Comparison of ENCODE assay signal across 17 mouse cellular contexts in the genomic region with DNA sequence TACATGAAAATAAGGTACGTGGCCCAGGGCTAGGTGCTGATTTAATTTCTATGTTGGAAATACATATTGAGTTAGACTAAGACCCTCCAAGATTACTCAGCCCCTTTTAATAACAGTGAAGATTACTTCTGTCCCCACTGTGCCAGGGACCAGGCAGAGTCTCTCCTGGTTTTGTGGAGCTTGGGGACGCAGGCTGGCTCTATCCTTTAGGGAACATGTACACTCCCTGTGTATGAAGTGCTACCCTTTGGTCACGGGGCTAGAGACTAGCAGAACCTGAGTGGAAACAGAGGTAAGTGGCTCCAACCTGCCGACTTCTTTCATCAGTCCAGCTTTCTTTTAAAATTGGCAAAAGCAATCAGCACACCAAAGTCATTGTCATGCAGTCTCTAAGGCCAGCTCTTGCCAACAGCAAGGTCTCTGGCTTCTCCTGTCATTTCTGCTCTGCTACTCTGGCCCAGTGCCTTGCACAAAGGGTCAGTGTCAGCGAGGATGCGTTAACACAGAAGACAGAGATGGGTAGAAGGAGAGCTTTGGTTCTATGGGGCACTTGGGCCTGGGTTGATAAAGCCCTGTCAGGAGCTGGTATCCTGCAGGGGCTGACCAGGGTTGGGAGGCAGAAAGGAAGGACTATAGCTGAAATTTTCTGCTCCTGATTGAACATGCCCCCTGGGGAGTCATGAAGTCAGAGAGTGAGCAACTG. TPM values are rescaled to one million over a fixed set of nuclear protein-coding genes. Genes with fewer than 3 reads are reported as not detected.
A peak's percentile ranks its signal among the peaks of the same experiment; 100 is the strongest.
DNase-seq lines count a peak whose midpoint lies in the region; ATAC-seq and TF ChIP-seq lines count a peak whose summit lies in the region.
"Had no signal": no experiment of that assay in that cellular context is flagged by ENCODE, and none has a peak within 500 bp of the region (broad histone marks: within the 10 kb centered on the region; RNA-seq: fewer than 3 reads in every experiment).

No protein-coding gene starts in this region.

- no peak overlapping the region for H3K9ac ChIP-seq in embryonic facial prominence, embryonic 11.5 days (replicated peaks; ENCODE audit: low read length)
- no peak overlapping the region for H3K9ac ChIP-seq in midbrain, embryonic 11.5 days (ENCODE audit: low read length)
- H3K9ac ChIP-seq in midbrain, postnatal 0 days (replicated peaks; ENCODE audit: low read length, poor library complexity, severe bottlenecking): no peak overlapping the region
- no peak overlapping the region for H3K9ac ChIP-seq in hindbrain, embryonic 16.5 days (ENCODE audit: low read depth, low read length)
- H3K9ac ChIP-seq in neural tube, embryonic 14.5 days (replicated peaks; ENCODE audit: low read depth, low read length): no peak overlapping the region
- H3K9ac ChIP-seq: kidney, embryonic 15.5 days had no signal

- H3K4me1 ChIP-seq in embryonic facial prominence, embryonic 11.5 days (ENCODE audit: control insufficient read depth, insufficient read depth, low read length): no peaks in the 10 kb centered on the region
- H3K4me1 ChIP-seq in embryonic facial prominence, embryonic 10.5 days: peaks cover 10% of the 10 kb centered on the region
- peaks cover 2% of the 10 kb centered on the region; the same call in 1 of the 2 replicates for H3K4me1 ChIP-seq in midbrain, embryonic 11.5 days (ENCODE audit: control insufficient read depth, insufficient read depth, low read length)
- H3K4me1 ChIP-seq in midbrain, postnatal 0 days (ENCODE audit: insufficient read depth, low read length): no peaks in the 10 kb centered on the region; the same call in 1 of the 2 replicates
- H3K4me1 ChIP-seq in hindbrain, embryonic 16.5 days (ENCODE audit: control insufficient read depth, insufficient read depth, low read depth, low read length): peaks cover 8% of the 10 kb centered on the region
- H3K4me1 ChIP-seq in neural tube, embryonic 14.5 days (ENCODE audit: control insufficient read depth, insufficient read depth, low read length): no peaks in the 10 kb centered on the region

- no peak overlapping the region for H3K4me3 ChIP-seq in embryonic facial prominence, embryonic 11.5 days (ENCODE audit: low read depth, low read length)
- H3K4me3 ChIP-seq in embryonic facial prominence, embryonic 10.5 days: no peak overlapping the region
- H3K4me3 ChIP-seq in midbrain, embryonic 11.5 days (ENCODE audit: low read depth, low read length): no peak overlapping the region
- H3K4me3 ChIP-seq in midbrain, postnatal 0 days (ENCODE audit: low read depth, low read length): no peak overlapping the region
- H3K4me3 ChIP-seq in hindbrain, embryonic 16.5 days (ENCODE audit: low read length): no peak overlapping the region
- H3K4me3 ChIP-seq in neural tube, embryonic 14.5 days (ENCODE audit: low read depth, low read length): no peak overlapping the region
- H3K4me3 ChIP-seq: kidney, embryonic 15.5 days had no signal

- no peaks in the 10 kb centered on the region for H3K36me3 ChIP-seq in embryonic facial prominence, embryonic 11.5 days (replicated peaks; ENCODE audit: control insufficient read depth, insufficient read depth, low read depth, low read length)
- no peaks in the 10 kb centered on the region for H3K36me3 ChIP-seq in embryonic facial prominence, embryonic 10.5 days (replicated peaks)
- no peaks in the 10 kb centered on the region for H3K36me3 ChIP-seq in midbrain, embryonic 11.5 days (ENCODE audit: control insufficient read depth, insufficient read depth, low read length)
- no peaks in the 10 kb centered on the region for H3K36me3 ChIP-seq in midbrain, postnatal 0 days (ENCODE audit: insufficient read depth, low read length)
- H3K36me3 ChIP-seq in hindbrain, embryonic 16.5 days (ENCODE audit: control insufficient read depth, insufficient read depth, low read length): no peaks in the 10 kb centered on the region
- no peaks in the 10 kb centered on the region for H3K36me3 ChIP-seq in neural tube, embryonic 14.5 days (ENCODE audit: control insufficient read depth, insufficient read depth, low read length)
- H3K36me3 ChIP-seq: kidney, embryonic 15.5 days had no signal

- no peak for DNase-seq in embryonic facial prominence, embryonic 11.5 days (ENCODE audit: low spot score)
- DNase-seq in embryonic facial prominence, embryonic 10.5 days (ENCODE audit: low spot score): no peak
- DNase-seq in midbrain, embryonic 11.5 days (ENCODE audit: low spot score, missing footprints): peak; percentile 88
- DNase-seq in midbrain, postnatal 0 days (ENCODE audit: low spot score): no peak
- DNase-seq in gastrocnemius, postnatal 36 days: no peak
- DNase-seq in thymus, postnatal 0 days (ENCODE audit: low spot score): no peak
- DNase-seq: adrenal gland, postnatal 10 days; cerebellum, adult 11-12 months; layer of hippocampus, postnatal 36 days; lung, adult 18-20 months; right cerebral cortex, postnatal 4 days had no signal

- ATAC-seq in embryonic facial prominence, embryonic 11.5 days (replicated peaks; ENCODE audit: insufficient number of reproducible peaks, low FRiP score, low TSS enrichment, low read depth): peak; percentile 34
- peak; percentile 80 for ATAC-seq in midbrain, embryonic 11.5 days (ENCODE audit: low FRiP score)
- ATAC-seq in midbrain, postnatal 0 days (ENCODE audit: low FRiP score): no peak
- peak; percentile 52; the same call in 1 of the 2 replicates for ATAC-seq in hindbrain, embryonic 16.5 days
- ATAC-seq in neural tube, embryonic 14.5 days (ENCODE audit: low read depth): peak; percentile 38; the same call in 1 of the 2 replicates

- H3K27me3 ChIP-seq in embryonic facial prominence, embryonic 11.5 days (ENCODE audit: control insufficient read depth, insufficient read depth, low read length): no peaks in the 10 kb centered on the region
- 0 out of 2 replicates have a peak, but pooled peaks cover 4% of the 10 kb centered on the region for H3K27me3 ChIP-seq in embryonic facial prominence, embryonic 10.5 days (replicated peaks; ENCODE audit: low read depth, poor library complexity, severe bottlenecking)
- H3K27me3 ChIP-seq in midbrain, embryonic 11.5 days (ENCODE audit: control insufficient read depth, insufficient read depth, low read length): no peaks in the 10 kb centered on the region
- no peaks in the 10 kb centered on the region for H3K27me3 ChIP-seq in midbrain, postnatal 0 days (ENCODE audit: insufficient read depth, low read length)
- no peaks in the 10 kb centered on the region for H3K27me3 ChIP-seq in hindbrain, embryonic 16.5 days (replicated peaks; ENCODE audit: control insufficient read depth, insufficient read depth, low read length)
- peaks cover 4% of the 10 kb centered on the region; the same call in 1 of the 2 replicates for H3K27me3 ChIP-seq in neural tube, embryonic 14.5 days (ENCODE audit: control insufficient read depth, insufficient read depth, low read length)
- H3K27me3 ChIP-seq: kidney, embryonic 15.5 days had no signal

- H3K4me2 ChIP-seq in embryonic facial prominence, embryonic 11.5 days (ENCODE audit: low read depth, low read length): no peak overlapping the region
- no peak overlapping the region for H3K4me2 ChIP-seq in midbrain, embryonic 11.5 days
- no peak overlapping the region for H3K4me2 ChIP-seq in midbrain, postnatal 0 days (ENCODE audit: low read depth, low read length, poor library complexity, severe bottlenecking)
- H3K4me2 ChIP-seq in hindbrain, embryonic 16.5 days (ENCODE audit: low read length): no peak overlapping the region
- H3K4me2 ChIP-seq in neural tube, embryonic 14.5 days (ENCODE audit: low read depth, low read length): no peak overlapping the region
- H3K4me2 ChIP-seq: kidney, embryonic 15.5 days had no signal

- H3K27ac ChIP-seq in embryonic facial prominence, embryonic 11.5 days (replicated peaks; ENCODE audit: low read depth, low read length): no peak overlapping the region
- H3K27ac ChIP-seq in embryonic facial prominence, embryonic 10.5 days (replicated peaks): no peak overlapping the region
- no peak overlapping the region for H3K27ac ChIP-seq in midbrain, embryonic 11.5 days (ENCODE audit: low read depth, low read length)
- H3K27ac ChIP-seq in midbrain, postnatal 0 days (ENCODE audit: low read depth, low read length): no peak overlapping the region
- no peak overlapping the region for H3K27ac ChIP-seq in hindbrain, embryonic 16.5 days (ENCODE audit: low read depth, low read length)
- H3K27ac ChIP-seq in neural tube, embryonic 14.5 days (ENCODE audit: low read depth, low read length): no peak overlapping the region
- H3K27ac ChIP-seq: kidney, embryonic 15.5 days had no signal

- TF ChIP-seq CTCF in midbrain, postnatal 0 days (IDR thresholded peaks at IDR 0.05): no peak

- H3K9me3 ChIP-seq in embryonic facial prominence, embryonic 11.5 days (replicated peaks; ENCODE audit: control insufficient read depth, low read length): no peaks in the 10 kb centered on the region
- no peaks in the 10 kb centered on the region for H3K9me3 ChIP-seq in embryonic facial prominence, embryonic 10.5 days
- H3K9me3 ChIP-seq in midbrain, embryonic 11.5 days (ENCODE audit: control insufficient read depth, low read length): no peaks in the 10 kb centered on the region
- no peaks in the 10 kb centered on the region for H3K9me3 ChIP-seq in midbrain, postnatal 0 days (ENCODE audit: low read length)
- H3K9me3 ChIP-seq in hindbrain, embryonic 16.5 days (ENCODE audit: control insufficient read depth, low read length): no peaks in the 10 kb centered on the region
- no peaks in the 10 kb centered on the region for H3K9me3 ChIP-seq in neural tube, embryonic 14.5 days (ENCODE audit: control insufficient read depth, low read length)
- H3K9me3 ChIP-seq: kidney, embryonic 15.5 days had no signal

- intact Hi-C loops in gastrocnemius, postnatal 36 days (cut with DNase I): no loop called here

- 58% methylated on average over 6 of the region's 6 CpGs for WGBS in embryonic facial prominence, embryonic 11.5 days
- 59% methylated on average over 6 of the region's 6 CpGs for WGBS in embryonic facial prominence, embryonic 10.5 days
- 66% methylated on average over 6 of the region's 6 CpGs for WGBS in midbrain, embryonic 11.5 days
- 50% methylated on average over 6 of the region's 6 CpGs for WGBS in midbrain, postnatal 0 days
- WGBS in hindbrain, embryonic 16.5 days: 51% methylated on average over 6 of the region's 6 CpGs
- WGBS in neural tube, embryonic 14.5 days: 57% methylated on average over 6 of the region's 6 CpGs

RNA-seq across cellular contexts. Expression of gene Opcml, which starts 9.1 kb away (rescaled TPM):
- polyA plus RNA-seq in embryonic facial prominence, embryonic 11.5 days (2014; fragmentation: Nextera tagmentation; extraction: Ambion mirVana): 1.7 and 2.3 TPM in 2 replicates
- 0.52 and 1.0 TPM in 2 replicates for polyA plus RNA-seq in embryonic facial prominence, embryonic 10.5 days (2016; fragmentation: Nextera tagmentation; extraction: Ambion mirVana)
- 3.2 and 3.4 TPM in 2 replicates for polyA plus RNA-seq in midbrain, embryonic 11.5 days (2014; fragmentation: Nextera tagmentation; extraction: Ambion mirVana)
- 128 and 159 TPM in 2 replicates for total RNA-seq in midbrain, postnatal 0 days (2014; rRNA removed)
- polyA plus RNA-seq in midbrain, postnatal 0 days (2015; fragmentation: Nextera tagmentation; extraction: Ambion mirVana): 51.5 and 71.2 TPM in 2 replicates
- 49.0 and 61.4 TPM in 2 replicates for polyA plus RNA-seq in hindbrain, embryonic 16.5 days (2015; fragmentation: Nextera tagmentation; extraction: Ambion mirVana)
- 33.8 and 49.3 TPM in 2 replicates for polyA plus RNA-seq in neural tube, embryonic 14.5 days (2014; fragmentation: Nextera tagmentation; extraction: Ambion mirVana)
- 1 to 10 TPM; 1.0 to 1.5 TPM for total RNA-seq in gastrocnemius, postnatal 36 days (2021)
- polyA plus RNA-seq in thymus, postnatal 0 days (2015; fragmentation: Nextera tagmentation; extraction: Ambion mirVana): 9.0 and 10.8 TPM in 2 replicates
- total RNA-seq: common myeloid progenitor, adult 5-6 weeks; megakaryocyte-erythroid progenitor cell, adult 5-6 weeks had no signal
- polyA plus RNA-seq: liver, adult 2 months had no signal
